Mouse (Mus musculus) MEL (cell line): ENCODE results near the gene Plcg1. TPM values are rescaled to one million over a fixed set of nuclear protein-coding genes. Genes with fewer than 3 reads are reported as not detected.

Experiments
- DNase-seq: peaks from one replicate; pipeline ENCODE4 v3.0.0; 2011; ENCODE audit warnings: low read depth, low spot score
- H3K27ac ChIP-seq: 2 replicates; pipeline ENCODE4 v1.5.1; 2012; ENCODE audit warnings: low read depth, mild to moderate bottlenecking, control low read depth, low read length, moderate library complexity; ENCODE audit not compliant: control insufficient read depth
- H3K27me3 ChIP-seq, 2 experiments: fragments of 150-350 bp in 1 of 2; sonication (generic) in 1 of 2; 2 replicates each; pipeline ENCODE4 v1.6.1; 2012; ENCODE audit warnings: low read length in 2 of 2, mild to moderate bottlenecking in 2 of 2, improper control_type of control experiment in 1 of 2, moderate library complexity in 1 of 2; ENCODE audit not compliant: insufficient read depth in 2 of 2, control insufficient read depth in 1 of 2
- H3K36me3 ChIP-seq, 2 experiments: 2 replicates each; pipeline ENCODE4 v1.6.1; 2012 to 2014; ENCODE audit warnings: low read length in 2 of 2, improper control_type of control experiment in 1 of 2, inconsistent platforms in 1 of 2, mild to moderate bottlenecking in 1 of 2; ENCODE audit not compliant: insufficient read depth in 2 of 2, control insufficient read depth in 1 of 2
- H3K4me1 ChIP-seq, 2 experiments: fragments of 150-350 bp in 1 of 2; sonication (generic) in 1 of 2; 2 replicates each; pipeline ENCODE4 v1.6.1; 2012; ENCODE audit warnings: low read length in 2 of 2, improper control_type of control experiment in 1 of 2, mild to moderate bottlenecking in 1 of 2; ENCODE audit not compliant: insufficient read depth in 2 of 2, control insufficient read depth in 1 of 2
- H3K4me3 ChIP-seq, 2 experiments: fragments of 150-350 bp in 1 of 2; sonication (generic) in 1 of 2; 2 replicates each; pipeline ENCODE4 v1.5.1; 2012; ENCODE audit warnings: low read depth in 2 of 2, low read length in 2 of 2, mild to moderate bottlenecking in 2 of 2, moderate library complexity in 2 of 2, control low read depth in 1 of 2, improper control_type of control experiment in 1 of 2; ENCODE audit not compliant: control insufficient read depth in 1 of 2, insufficient read depth in 1 of 2
- H3K79me2 ChIP-seq: 2 replicates; pipeline ENCODE4 v1.6.1; 2012; ENCODE audit warnings: mild to moderate bottlenecking, low read length, moderate library complexity; ENCODE audit not compliant: control insufficient read depth, poor library complexity, insufficient read depth
- H3K9ac ChIP-seq: 2 replicates; pipeline ENCODE4 v1.6.1; 2012; ENCODE audit warnings: low read depth, mild to moderate bottlenecking, control low read depth, low read length, moderate library complexity; ENCODE audit not compliant: control insufficient read depth, poor library complexity, severe bottlenecking
- H3K9me3 ChIP-seq: fragments of 150-350 bp; sonication (generic); replicated peaks from 2 replicates; pipeline ENCODE4 v1.6.1; 2012; ENCODE audit warnings: mild to moderate bottlenecking, low read length, improper control_type of control experiment, moderate library complexity; ENCODE audit not compliant: insufficient read depth
- BHLHE40 ChIP-seq: IDR thresholded peaks from 2 replicates; pipeline ENCODE4 v1.6.1; 2012; ENCODE audit warnings: low read depth, mild to moderate bottlenecking, inconsistent platforms, low read length, improper control_type of control experiment, borderline replicate concordance
- CHD2 ChIP-seq: IDR thresholded peaks from 2 replicates; pipeline ENCODE4 v1.6.1; 2011; ENCODE audit warnings: low read length, improper control_type of control experiment
- CTCF ChIP-seq, 3 experiments: IDR thresholded peaks in 2 of 3; conservative IDR thresholded peaks in 1 of 3; 2 replicates each; pipeline ENCODE4 v1.5.1; 2011 to 2012; ENCODE audit warnings: low read length in 3 of 3, low read depth in 2 of 3, mild to moderate bottlenecking in 2 of 3, improper control_type of control experiment in 1 of 3, inconsistent platforms in 1 of 3, mixed read lengths in 1 of 3, moderate library complexity in 1 of 3; ENCODE audit not compliant: control insufficient read depth in 1 of 3, insufficient read depth in 1 of 3, poor library complexity in 1 of 3, severe bottlenecking in 1 of 3
- ELF1 ChIP-seq: IDR thresholded peaks from 2 replicates; pipeline ENCODE4 v1.6.1; 2014; ENCODE audit warnings: low read depth, mild to moderate bottlenecking, inconsistent platforms, low read length, improper control_type of control experiment, moderate library complexity
- EP300 ChIP-seq, 2 experiments: IDR thresholded peaks; 2 replicates each; pipeline ENCODE4 v1.6.1; 2011; ENCODE audit warnings: improper control_type of control experiment in 2 of 2, low read length in 2 of 2, low read depth in 1 of 2, mild to moderate bottlenecking in 1 of 2
- GABPA ChIP-seq: IDR thresholded peaks from 2 replicates; pipeline ENCODE4 v1.6.1; 2012; ENCODE audit warnings: low read depth, mild to moderate bottlenecking, inconsistent platforms, low read length, improper control_type of control experiment, moderate library complexity
- GATA1 ChIP-seq: IDR thresholded peaks from 2 replicates; pipeline ENCODE4 v1.6.1; 2011; ENCODE audit warnings: low read depth, low read length, improper control_type of control experiment
- HCFC1 ChIP-seq: IDR thresholded peaks from 2 replicates; pipeline ENCODE4 v1.6.1; 2012; ENCODE audit warnings: low read depth, mild to moderate bottlenecking, inconsistent platforms, low read length, improper control_type of control experiment, moderate library complexity
- JUND ChIP-seq: IDR thresholded peaks from 2 replicates; pipeline ENCODE4 v1.6.1; 2011; ENCODE audit warnings: low read depth, mild to moderate bottlenecking, improper control_type of control experiment, low read length
- MAFK ChIP-seq: IDR thresholded peaks from 2 replicates; pipeline ENCODE4 v1.6.1; 2011; ENCODE audit warnings: low read depth, mild to moderate bottlenecking, low read length, improper control_type of control experiment, borderline replicate concordance
- MAZ ChIP-seq: IDR thresholded peaks from 2 replicates; pipeline ENCODE4 v1.6.1; 2012; ENCODE audit warnings: low read depth, mild to moderate bottlenecking, inconsistent platforms, low read length, improper control_type of control experiment
- MEF2A ChIP-seq: IDR thresholded peaks from 2 replicates; pipeline ENCODE4 v1.6.1; 2014; ENCODE audit warnings: low read depth, mild to moderate bottlenecking, inconsistent platforms, low read length, improper control_type of control experiment; ENCODE audit not compliant: poor library complexity, insufficient replicate concordance, severe bottlenecking; ENCODE audit errors: extremely low read depth
- MYB ChIP-seq: IDR thresholded peaks from 2 replicates; pipeline ENCODE4 v1.6.1; 2011; ENCODE audit warnings: mild to moderate bottlenecking, low read depth, low read length, improper control_type of control experiment
- NELFE ChIP-seq: IDR thresholded peaks from 2 replicates; pipeline ENCODE4 v1.6.1; 2011; ENCODE audit warnings: low read depth, low read length, improper control_type of control experiment
- NRF1 ChIP-seq: IDR thresholded peaks from 2 replicates; pipeline ENCODE4 v1.6.1; 2014; ENCODE audit warnings: low read depth, mild to moderate bottlenecking, inconsistent platforms, low read length, improper control_type of control experiment, moderate library complexity; ENCODE audit not compliant: poor library complexity, insufficient read depth, severe bottlenecking
- POLR2A ChIP-seq, 2 experiments: IDR thresholded peaks; 2 replicates each; pipeline ENCODE4 v1.6.1; 2011 to 2012; ENCODE audit warnings: low read length in 2 of 2, mild to moderate bottlenecking in 2 of 2, control low read depth in 1 of 2, improper control_type of control experiment in 1 of 2, low read depth in 1 of 2, moderate library complexity in 1 of 2; ENCODE audit not compliant: control insufficient read depth in 1 of 2, insufficient read depth in 1 of 2, poor library complexity in 1 of 2
- POLR2AphosphoS2 ChIP-seq: IDR thresholded peaks from 2 replicates; pipeline ENCODE4 v1.6.1; 2011; ENCODE audit warnings: low read length, improper control_type of control experiment
- POLR2AphosphoS5 ChIP-seq: IDR thresholded peaks from 2 replicates; pipeline ENCODE4 v1.6.1; 2012; ENCODE audit warnings: low read depth, borderline replicate concordance, mild to moderate bottlenecking, inconsistent platforms, low read length, moderate library complexity, mixed read lengths
- RAD21 ChIP-seq: IDR thresholded peaks from 2 replicates; pipeline ENCODE4 v1.6.1; 2011; ENCODE audit warnings: mild to moderate bottlenecking, low read depth, low read length, improper control_type of control experiment
- SIN3A ChIP-seq: IDR thresholded peaks from 2 replicates; pipeline ENCODE4 v1.6.1; 2012; ENCODE audit warnings: low read length, improper control_type of control experiment, inconsistent platforms
- SMC3 ChIP-seq: IDR thresholded peaks from 2 replicates; pipeline ENCODE4 v1.6.1; 2011; ENCODE audit warnings: low read depth, low read length, improper control_type of control experiment
- TAL1 ChIP-seq: IDR thresholded peaks from 2 replicates; pipeline ENCODE4 v1.6.1; 2012; ENCODE audit warnings: mild to moderate bottlenecking, inconsistent platforms, low read length, moderate library complexity, mixed read lengths
- TCF12 ChIP-seq: IDR thresholded peaks from 2 replicates; pipeline ENCODE4 v1.6.1; 2014; ENCODE audit warnings: low read depth, mild to moderate bottlenecking, inconsistent platforms, low read length, improper control_type of control experiment, moderate library complexity
- UBTF ChIP-seq: IDR thresholded peaks from 2 replicates; pipeline ENCODE4 v1.6.1; 2012; ENCODE audit warnings: low read depth, mild to moderate bottlenecking, inconsistent platforms, low read length, improper control_type of control experiment, moderate library complexity, borderline replicate concordance; ENCODE audit not compliant: insufficient read depth
- USF1 ChIP-seq: IDR thresholded peaks from 2 replicates; pipeline ENCODE4 v1.6.1; 2014; ENCODE audit warnings: low read depth, mild to moderate bottlenecking, inconsistent platforms, low read length, improper control_type of control experiment, moderate library complexity
- USF2 ChIP-seq, 2 experiments: IDR thresholded peaks; 2 replicates each; pipeline ENCODE4 v1.6.1; 2011 to 2012; ENCODE audit warnings: improper control_type of control experiment in 2 of 2, low read length in 2 of 2, borderline replicate concordance in 1 of 2, inconsistent platforms in 1 of 2, low read depth in 1 of 2, mild to moderate bottlenecking in 1 of 2; ENCODE audit not compliant: insufficient read depth in 1 of 2
- ZMIZ1 ChIP-seq: IDR thresholded peaks from 2 replicates; pipeline ENCODE4 v1.6.1; 2012; ENCODE audit warnings: low read depth, mild to moderate bottlenecking, inconsistent platforms, low read length, improper control_type of control experiment, moderate library complexity
- ZNF384 ChIP-seq: IDR thresholded peaks from 2 replicates; pipeline ENCODE4 v1.6.1; 2012; ENCODE audit warnings: low read depth, mild to moderate bottlenecking, inconsistent platforms, low read length, improper control_type of control experiment
- polyA plus RNA-seq, 2 experiments: library from polyadenylated mRNA; stranded (reverse) in 1 of 2; unstranded in 1 of 2; fragments of >175 nt in 1 of 2; fragments of >200 nt in 1 of 2; gene quantifications; 2 replicates each; pipeline versions ENCODE4 v1.2.1 to v1.2.4; 2012; ENCODE audit warnings: low replicate concordance in 2 of 2, low read depth in 1 of 2; ENCODE audit not compliant: insufficient read length in 2 of 2, insufficient read depth in 1 of 2, missing spikeins in 1 of 2
- total RNA-seq: library from RNA; depleted of rRNA; stranded (reverse); fragments of 300-350 nt; gene quantifications from 2 replicates; pipeline ENCODE4 v1.2.3, GENCODE M21; 2012

Plcg1 gene
- total and polyA plus RNA-seq, 3 experiments: 15.4 to 27.5 TPM; not detected in 1

GRCm38 (mm10) chr2:160729436-160729835 lies 1.7 kb upstream of the Plcg1 start:
- no peak for DNase-seq
- H3K27ac ChIP-seq: no peak overlapping the region
- no peaks in the 10 kb centered on the region for H3K9me3 ChIP-seq
- H3K9ac ChIP-seq: no peak overlapping the region
- H3K4me1 ChIP-seq: peaks cover 0 to 16% of the 10 kb centered on the region in 2 experiments; a peak in 3 of 4 replicates
- TF ChIP-seq MYB (no peak), BHLHE40 (no peak)
- no peak overlapping the region for H3K4me3 ChIP-seq
- no peaks in the 10 kb centered on the region for H3K27me3 ChIP-seq
- peaks cover 0 to 7% of the 10 kb centered on the region in 2 experiments; a peak in 1 of 4 replicates for H3K36me3 ChIP-seq
- peaks cover 11% of the 10 kb centered on the region for H3K79me2 ChIP-seq

GRCm38 (mm10) chr2:160729851-160730796 lies 976 bp upstream of the Plcg1 start:
- peak; percentile 70 for DNase-seq
- Histone ChIP-seq H3K27me3 (no peaks in the 10 kb centered on the region), H3K9me3 (no peaks in the 10 kb centered on the region), H3K27ac (no peak overlapping the region), H3K9ac (peak overlapping the region; percentile 67), H3K36me3 (peaks cover 0 to 7% of the 10 kb centered on the region in 2 experiments; a peak in 1 of 4 replicates), H3K4me1 (peaks cover 0 to 16% of the 10 kb centered on the region in 2 experiments; a peak in 3 of 4 replicates), H3K4me3 (peak overlapping the region; percentile 73 to 94), H3K79me2 (peaks cover 14% of the 10 kb centered on the region)
- TF ChIP-seq RAD21 (peak; percentile 57), USF1 (peak; percentile 48; the same call in 1 of the 2 replicates), USF2 (IDR thresholded peaks at IDR 0.05; ENCODE audit: borderline replicate concordance in 1 of 2, insufficient read depth in 1 of 2, low read depth in 1 of 2, low read length in 2 of 2) (no peak), MAFK (no peak), BHLHE40 (no peak; the same call in 1 of the 2 replicates), TCF12 (no peak), SMC3 (peak; percentile 75), ZNF384 (no peak), ZMIZ1 (no peak), POLR2A (IDR thresholded peaks at IDR 0.05; ENCODE audit: control insufficient read depth in 1 of 2, insufficient read depth in 1 of 2, low read depth in 1 of 2, low read length in 2 of 2, poor library complexity in 1 of 2) (no peak), POLR2AphosphoS2 (no peak), MAZ (no peak), MYB (no peak), MEF2A (no peak), UBTF (no peak), EP300 (IDR thresholded peaks at IDR 0.05; ENCODE audit: low read depth in 1 of 2, low read length in 2 of 2) (no peak), CTCF (IDR thresholded peaks at IDR 0.05 in 2 of 3, conservative IDR thresholded peaks at IDR 0.05 in 1 of 3; ENCODE audit: control insufficient read depth in 1 of 3, insufficient read depth in 1 of 3, low read depth in 2 of 3, low read length in 3 of 3, poor library complexity in 1 of 3, severe bottlenecking in 1 of 3) (peak; percentile 45 to 70 (median 54)), GATA1 (no peak; the same call in 1 of the 2 replicates), CHD2 (no peak), NRF1 (no peak), SIN3A (peak; percentile 50), POLR2AphosphoS5 (no peak), GABPA (no peak), JUND (no peak), NELFE (no peak), TAL1 (no peak), ELF1 (no peak), HCFC1 (no peak)
